Mouse (Mus musculus): ENCODE data around the gene Ifi27. TPM values are rescaled to one million over a fixed set of nuclear protein-coding genes. Genes with fewer than 3 reads are reported as not detected.

Ifi27 gene
- polyA plus RNA-seq, 1 experiment = 118 TPM

GRCm38 (mm10) chr12:103391098-103391497, 42.9 kb upstream of the Ifi27 start:
- Histone ChIP-seq H3K79me2 (ENCODE audit: control insufficient read depth, insufficient read depth) (no peaks in the 10 kb centered on the region), H3K4me3 (no peak overlapping the region), H3K36me3 (ENCODE audit: control insufficient read depth, insufficient read depth) (no peaks in the 10 kb centered on the region), H3K4me2 (ENCODE audit: low read depth) (peak overlapping the region; percentile 72), H3K27me3 (ENCODE audit: control insufficient read depth, insufficient read depth, insufficient read length) (no peaks in the 10 kb centered on the region), H3ac (ENCODE audit: control insufficient read depth, insufficient read length) (no peak overlapping the region)
- no peak for TF ChIP-seq SRF (IDR thresholded peaks at IDR 0.05; ENCODE audit: control insufficient read depth, insufficient read length, low read depth)

GRCm38 (mm10) chr12:103393528-103393927, 40.5 kb upstream of the Ifi27 start:
- Histone ChIP-seq H3K27me3 (ENCODE audit: control insufficient read depth, insufficient read depth, insufficient read length) (no peaks in the 10 kb centered on the region), H3ac (ENCODE audit: control insufficient read depth, insufficient read length) (no peak overlapping the region), H3K36me3 (ENCODE audit: control insufficient read depth, insufficient read depth) (no peaks in the 10 kb centered on the region), H3K4me3 (no peak overlapping the region), H3K4me2 (ENCODE audit: low read depth) (no peak overlapping the region), H3K79me2 (ENCODE audit: control insufficient read depth, insufficient read depth) (no peaks in the 10 kb centered on the region)
- TF ChIP-seq MYOG (IDR thresholded peaks at IDR 0.05; ENCODE audit: control insufficient read depth in 1 of 3, insufficient read depth in 1 of 3, insufficient read length in 2 of 3, low read depth in 2 of 3) = no peak
- TF ChIP-seq REST (IDR thresholded peaks at IDR 0.05; ENCODE audit: insufficient read depth, insufficient read length) = no peak
- no peak for TF ChIP-seq CEBPB (IDR thresholded peaks at IDR 0.05; ENCODE audit: insufficient read depth, poor library complexity, severe bottlenecking)
- TF ChIP-seq TCF3 (IDR thresholded peaks at IDR 0.05; ENCODE audit: insufficient read length, low read depth) = no peak
- no peak for TF ChIP-seq E2F4 (IDR thresholded peaks at IDR 0.05; ENCODE audit: insufficient read depth)
- TF ChIP-seq TCF12 (IDR thresholded peaks at IDR 0.05; ENCODE audit: insufficient read depth, poor library complexity, severe bottlenecking) = no peak
- TF ChIP-seq MAX (IDR thresholded peaks at IDR 0.05; ENCODE audit: low read depth) = no peak

GRCm38 (mm10) chr12:103395486-103396275, 38.3 kb upstream of the Ifi27 start:
- Histone ChIP-seq H3K4me3 (no peak overlapping the region), H3ac (ENCODE audit: control insufficient read depth, insufficient read length) (no peak overlapping the region), H3K4me2 (ENCODE audit: low read depth) (no peak overlapping the region), H3K79me2 (ENCODE audit: control insufficient read depth, insufficient read depth) (no peaks in the 10 kb centered on the region), H3K36me3 (ENCODE audit: control insufficient read depth, insufficient read depth) (no peaks in the 10 kb centered on the region), H3K27me3 (ENCODE audit: control insufficient read depth, insufficient read depth, insufficient read length) (no peaks in the 10 kb centered on the region)
- TF ChIP-seq CEBPB (IDR thresholded peaks at IDR 0.05; ENCODE audit: insufficient read depth, poor library complexity, severe bottlenecking) = no peak
- no peak for TF ChIP-seq REST (IDR thresholded peaks at IDR 0.05; ENCODE audit: insufficient read depth, insufficient read length)
- no peak for TF ChIP-seq MYOG (IDR thresholded peaks at IDR 0.05; ENCODE audit: control insufficient read depth in 1 of 3, insufficient read depth in 1 of 3, insufficient read length in 2 of 3, low read depth in 2 of 3)
- no peak for TF ChIP-seq MYOD1 (IDR thresholded peaks at IDR 0.05; ENCODE audit: control insufficient read depth in 1 of 3, insufficient read length in 2 of 3, low read depth in 2 of 3)
- TF ChIP-seq POLR2AphosphoS2 (IDR thresholded peaks at IDR 0.05; ENCODE audit: insufficient read length, low read depth) = no peak
- TF ChIP-seq SRF (IDR thresholded peaks at IDR 0.05; ENCODE audit: control insufficient read depth, insufficient read length, low read depth) = no peak
- no peak for TF ChIP-seq POLR2A (IDR thresholded peaks at IDR 0.05; ENCODE audit: insufficient read length, low read depth)
- TF ChIP-seq MAX (IDR thresholded peaks at IDR 0.05; ENCODE audit: low read depth) = no peak

DNA sequence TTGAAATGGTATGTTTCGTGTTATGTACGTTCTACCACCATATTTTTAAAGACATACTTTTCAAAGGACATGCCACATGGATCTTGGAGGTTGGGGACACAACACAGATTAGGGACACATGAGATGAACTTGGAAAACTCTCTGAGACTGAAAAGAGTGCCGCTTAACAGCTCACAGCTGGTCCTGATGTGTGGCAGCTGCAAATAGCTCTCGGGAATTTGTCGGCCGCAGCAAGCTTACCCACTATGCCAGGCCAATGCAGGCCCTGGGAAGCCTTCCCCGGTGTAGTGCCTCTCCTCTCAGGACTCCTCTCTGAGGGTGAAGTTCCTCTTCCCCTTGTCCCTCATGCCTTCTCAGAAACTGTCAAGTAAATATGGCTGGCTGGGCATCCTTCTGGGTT, 37.3 kb upstream of the Ifi27 start:
- TF ChIP-seq CEBPB (IDR thresholded peaks at IDR 0.05; ENCODE audit: insufficient read depth, poor library complexity, severe bottlenecking) = no peak
- no peak for TF ChIP-seq E2F4 (IDR thresholded peaks at IDR 0.05; ENCODE audit: insufficient read depth)
- TF ChIP-seq TCF3 (IDR thresholded peaks at IDR 0.05; ENCODE audit: insufficient read length, low read depth) = no peak
- TF ChIP-seq REST (IDR thresholded peaks at IDR 0.05; ENCODE audit: insufficient read depth, insufficient read length) = no peak
- no peak for TF ChIP-seq TCF12 (IDR thresholded peaks at IDR 0.05; ENCODE audit: insufficient read depth, poor library complexity, severe bottlenecking)
- no peak for TF ChIP-seq MAX (IDR thresholded peaks at IDR 0.05; ENCODE audit: low read depth)
- TF ChIP-seq USF1 (IDR thresholded peaks at IDR 0.05; ENCODE audit: low read depth) = no peak
- no peak for TF ChIP-seq SRF (IDR thresholded peaks at IDR 0.05; ENCODE audit: control insufficient read depth, insufficient read length, low read depth)
- Histone ChIP-seq H3ac (ENCODE audit: control insufficient read depth, insufficient read length) (no peak overlapping the region), H3K27me3 (ENCODE audit: control insufficient read depth, insufficient read depth, insufficient read length) (no peaks in the 10 kb centered on the region), H3K79me2 (ENCODE audit: control insufficient read depth, insufficient read depth) (no peaks in the 10 kb centered on the region), H3K4me3 (no peak overlapping the region), H3K36me3 (ENCODE audit: control insufficient read depth, insufficient read depth) (no peaks in the 10 kb centered on the region), H3K4me2 (ENCODE audit: low read depth) (no peak overlapping the region)

DNA sequence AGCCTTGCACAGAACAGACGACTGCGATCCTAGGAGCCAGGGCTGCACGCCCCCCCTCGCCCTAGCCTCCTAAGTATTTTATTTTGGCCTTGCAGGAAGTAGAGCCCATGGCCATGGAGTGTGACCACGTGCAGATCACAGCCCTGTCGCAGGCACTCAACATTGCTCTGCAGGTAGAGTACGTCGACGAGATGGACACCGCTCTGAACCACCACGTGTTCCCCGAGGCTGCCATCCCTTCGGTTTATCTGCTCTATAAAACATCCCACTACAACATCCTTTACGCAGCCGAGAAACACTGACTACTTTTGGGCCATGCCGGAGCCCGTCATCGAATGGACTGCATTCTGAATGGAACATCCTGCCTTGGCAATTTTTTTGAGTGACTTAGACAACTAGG, 29.9 kb upstream of the Ifi27 start:
- Histone ChIP-seq H3K79me2 (ENCODE audit: control insufficient read depth, insufficient read depth) (no peaks in the 10 kb centered on the region), H3K4me2 (ENCODE audit: low read depth) (no peak overlapping the region), H3K27me3 (ENCODE audit: control insufficient read depth, insufficient read depth, insufficient read length) (no peaks in the 10 kb centered on the region), H3K36me3 (ENCODE audit: control insufficient read depth, insufficient read depth) (peaks cover 13% of the 10 kb centered on the region), H3K4me3 (no peak overlapping the region), H3ac (ENCODE audit: control insufficient read depth, insufficient read length) (no peak overlapping the region)
- TF ChIP-seq POLR2A (IDR thresholded peaks at IDR 0.05; ENCODE audit: insufficient read length, low read depth) = no peak
- peak; percentile 85 for TF ChIP-seq POLR2AphosphoS2 (IDR thresholded peaks at IDR 0.05; ENCODE audit: insufficient read length, low read depth)

Data from myocyte (in vitro differentiated cells).